Mouse (Mus musculus): ENCODE measurements around the gene Apc2.

The Apc2 gene

DNA sequence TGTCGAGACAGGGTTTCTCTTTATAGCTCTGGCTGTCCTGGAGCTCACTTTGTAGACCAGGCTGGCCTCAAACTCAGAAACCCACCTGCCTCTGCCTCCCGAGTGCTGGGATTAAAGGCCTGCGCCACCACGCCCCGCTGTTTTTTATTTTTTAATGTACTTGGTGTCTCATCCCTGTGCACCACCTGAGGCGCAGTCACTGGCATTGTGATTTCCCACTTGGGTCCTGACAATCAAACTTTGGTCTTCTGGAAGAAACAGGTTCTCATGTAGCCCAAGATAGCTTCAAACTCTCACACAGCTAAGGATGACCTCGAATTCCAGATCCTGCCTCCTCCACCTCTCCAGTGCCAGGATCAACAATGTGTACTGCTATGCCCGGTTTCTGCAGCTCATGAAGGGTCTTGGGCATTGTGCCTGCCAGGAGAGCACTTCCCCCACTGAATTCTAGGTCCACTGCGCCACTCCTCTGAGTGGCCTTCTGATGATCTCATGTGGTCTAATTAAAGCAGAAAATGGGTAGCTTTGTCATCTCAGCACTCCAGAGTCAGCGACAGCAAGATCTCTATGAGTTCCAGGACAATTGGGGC lies 32.9 kb upstream of the Apc2 start:
- no peak for DNase-seq (ENCODE audit: low read depth, low spot score)

DNA sequence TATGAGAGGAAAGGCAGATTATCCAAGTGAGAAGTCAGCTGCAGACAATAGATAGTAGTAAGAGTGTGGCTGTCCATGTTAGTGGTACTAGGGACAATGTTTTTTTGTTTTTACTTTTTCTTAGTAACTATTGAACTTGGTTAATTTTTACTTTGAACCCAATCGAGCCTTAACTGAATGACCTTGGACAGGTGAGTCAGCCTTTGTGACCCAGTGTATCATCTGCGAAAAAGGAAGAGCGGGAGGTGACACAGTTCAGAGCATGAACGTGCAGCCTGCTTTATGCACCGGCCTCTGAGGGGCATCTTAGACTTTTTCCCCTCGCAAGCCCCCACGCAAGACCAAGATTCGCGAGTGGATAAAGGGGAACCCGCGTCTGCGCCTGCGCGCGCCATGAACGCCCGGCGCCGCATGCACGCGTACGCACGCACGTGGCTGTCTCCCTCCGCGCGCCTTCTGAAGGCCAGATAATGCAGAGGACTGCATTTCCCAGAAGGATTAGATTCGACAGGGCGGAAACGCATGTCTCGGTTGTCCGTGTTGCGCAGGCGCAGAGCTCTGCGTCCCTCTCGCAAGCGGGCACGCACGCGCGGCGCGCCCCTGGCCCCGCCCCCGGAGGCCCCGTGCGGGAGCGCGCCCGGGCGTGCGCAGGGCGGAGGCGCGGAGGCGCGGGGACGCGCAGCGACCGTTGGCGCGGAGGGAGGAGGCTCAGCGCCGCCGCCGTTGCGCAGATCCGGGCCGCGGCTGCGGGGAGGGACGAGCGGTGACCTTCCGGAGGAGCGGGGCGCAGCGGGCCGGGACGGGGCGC lies 31.2 kb upstream of the Apc2 start:
- peak; percentile 100 for DNase-seq (ENCODE audit: low read depth, low spot score)

DNA sequence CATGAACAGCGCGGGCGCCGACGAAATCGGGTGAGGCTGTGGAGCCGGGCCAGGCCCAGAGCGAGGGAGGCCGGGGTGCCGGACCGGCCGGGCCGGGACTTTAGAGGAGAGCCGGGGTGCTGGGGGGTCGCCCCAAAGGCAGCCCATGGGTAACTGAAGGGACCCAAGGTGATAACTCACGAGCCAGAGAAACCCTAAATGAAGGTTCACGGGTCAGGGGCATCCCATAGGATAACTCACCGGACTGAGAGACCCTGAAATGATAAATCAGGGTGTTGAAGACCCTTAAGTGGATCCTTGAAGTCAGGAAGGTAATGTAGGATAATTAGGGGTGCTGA lies 30.7 kb upstream of the Apc2 start:
- DNase-seq (ENCODE audit: low read depth, low spot score): no peak

DNA sequence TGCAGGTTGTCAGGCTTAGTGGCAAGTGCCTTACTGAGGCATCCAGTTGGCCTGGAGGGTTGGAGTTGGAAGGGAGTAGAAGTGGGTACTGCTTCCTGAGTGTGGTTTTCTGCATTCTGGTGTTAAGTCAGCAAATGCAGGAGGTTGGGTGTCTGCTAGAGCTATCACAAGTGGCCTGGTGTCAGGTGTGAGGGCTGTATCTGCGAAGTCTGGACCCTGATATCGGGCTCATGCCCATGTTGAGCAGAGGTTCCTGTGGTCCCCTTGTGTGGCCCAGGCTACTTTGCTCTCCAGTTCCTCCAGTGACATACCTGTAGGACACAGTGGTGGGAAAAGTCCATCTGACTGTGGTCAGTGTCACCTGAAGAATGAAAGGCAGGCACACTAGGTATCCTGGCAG lies 25.7 kb upstream of the Apc2 start:
- no peak for DNase-seq (ENCODE audit: low read depth, low spot score)

DNA sequence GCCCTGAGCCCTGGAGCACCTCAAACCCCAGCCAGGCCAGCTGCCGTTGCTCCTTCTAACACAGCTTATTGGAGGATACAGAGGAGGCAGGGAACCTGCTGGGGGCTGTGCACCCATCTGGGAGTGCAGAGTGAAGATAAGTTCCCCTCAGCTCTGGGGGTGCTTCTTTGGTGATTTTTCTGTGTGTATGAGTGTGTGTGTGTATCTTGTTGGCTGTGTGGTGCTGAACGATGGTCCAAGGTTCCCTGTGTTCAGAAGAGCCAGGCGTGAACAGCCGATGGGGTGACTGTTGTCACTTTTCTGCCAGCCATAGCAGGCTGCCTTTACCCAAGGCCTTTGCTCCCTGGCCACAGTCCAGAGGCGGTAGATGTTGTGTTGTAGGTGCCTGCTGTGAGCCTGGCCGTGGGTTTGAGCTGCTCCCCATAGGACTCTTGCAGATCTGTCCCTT lies 25.0 kb upstream of the Apc2 start:
- DNase-seq (ENCODE audit: low read depth, low spot score): no peak

DNA sequence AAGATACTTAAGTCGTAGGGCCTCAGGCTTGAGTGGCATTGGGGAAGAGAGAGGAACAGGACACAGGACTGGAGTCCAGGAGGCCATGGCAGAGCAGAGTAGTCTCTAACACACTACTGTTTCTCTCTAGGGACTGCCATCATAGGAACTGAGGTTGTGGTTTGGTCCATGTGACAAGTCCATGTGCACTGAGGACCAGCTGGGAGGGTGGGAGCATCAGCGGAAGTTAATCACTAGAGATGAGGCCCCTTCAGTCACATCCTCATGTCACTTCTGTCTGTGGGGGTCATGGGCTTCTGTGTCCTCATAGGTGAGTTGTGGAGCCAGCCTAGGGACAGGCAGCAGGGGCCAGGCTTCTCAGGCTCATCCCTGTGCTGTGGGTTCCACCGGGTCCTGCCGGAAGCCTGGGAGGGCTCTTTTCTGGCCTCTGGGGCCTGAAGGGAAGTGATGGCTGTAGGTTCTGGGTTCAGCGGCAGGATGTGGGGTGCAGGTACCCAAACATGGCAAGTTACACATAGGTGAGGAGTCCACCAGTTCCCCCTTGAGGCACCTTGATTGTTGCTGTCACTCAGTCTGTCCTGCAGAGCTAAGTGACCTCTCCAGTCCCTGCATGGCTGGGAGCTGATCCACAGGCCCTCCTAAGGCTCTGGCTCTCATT lies 24.5 kb upstream of the Apc2 start:
- DNase-seq (ENCODE audit: low read depth, low spot score): peak; percentile 36

DNA sequence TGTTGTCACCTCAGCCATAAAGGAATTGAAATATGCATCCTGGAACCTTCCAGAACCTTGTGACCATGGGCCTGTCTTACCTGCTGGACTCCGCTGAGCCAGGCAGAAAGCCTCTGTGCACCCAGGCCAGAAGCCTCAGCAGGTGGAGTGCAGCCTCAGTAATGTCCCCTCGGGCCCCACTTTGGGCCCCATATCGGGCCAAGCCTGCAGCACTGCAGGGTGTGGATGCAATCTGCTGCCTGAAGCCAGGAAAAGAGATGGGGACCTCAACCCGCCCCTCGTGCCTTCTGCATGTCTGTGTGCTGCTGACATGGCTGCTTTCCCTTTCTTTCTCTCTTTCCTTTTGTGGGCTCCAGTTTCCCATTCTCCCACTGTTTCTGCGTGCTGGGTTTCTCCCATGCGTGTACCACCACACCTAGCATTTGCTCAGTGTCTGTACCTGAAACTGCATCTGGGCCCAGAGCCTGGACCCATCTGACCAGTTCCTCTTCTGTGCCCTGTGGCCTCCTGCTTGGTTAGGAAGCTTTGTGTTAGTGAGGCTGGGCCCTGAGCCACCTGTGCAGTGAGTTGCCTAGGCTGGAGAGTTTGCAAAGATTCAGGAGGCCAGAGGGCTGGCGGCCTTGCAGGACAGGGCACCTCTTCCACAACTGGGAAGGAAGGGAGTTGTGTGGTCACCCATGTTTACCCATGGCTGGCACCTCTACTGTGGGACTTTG lies 23.7 kb upstream of the Apc2 start:
- no peak for DNase-seq (ENCODE audit: low read depth, low spot score)

DNA sequence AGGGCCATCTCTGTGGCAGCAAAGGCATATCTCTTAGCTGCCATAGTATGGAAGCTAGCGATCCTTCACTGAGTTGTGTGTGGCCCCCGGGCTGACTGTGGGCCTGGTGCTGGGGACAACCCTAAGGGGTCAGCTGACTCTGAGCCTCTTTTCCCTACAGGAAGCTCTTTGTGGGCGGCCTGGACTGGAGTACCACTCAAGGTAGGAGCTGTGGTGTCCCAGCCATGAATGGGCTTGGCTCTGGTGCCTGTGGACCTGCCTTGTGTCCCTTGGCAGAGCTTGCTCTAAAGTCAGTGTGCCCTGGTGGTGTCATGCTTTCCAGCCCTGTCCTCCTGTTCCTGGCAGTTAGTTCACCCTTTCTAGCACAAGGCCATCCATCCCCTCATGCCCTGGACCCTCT lies 21.9 kb upstream of the Apc2 start:
- DNase-seq (ENCODE audit: low read depth, low spot score): no peak

DNA sequence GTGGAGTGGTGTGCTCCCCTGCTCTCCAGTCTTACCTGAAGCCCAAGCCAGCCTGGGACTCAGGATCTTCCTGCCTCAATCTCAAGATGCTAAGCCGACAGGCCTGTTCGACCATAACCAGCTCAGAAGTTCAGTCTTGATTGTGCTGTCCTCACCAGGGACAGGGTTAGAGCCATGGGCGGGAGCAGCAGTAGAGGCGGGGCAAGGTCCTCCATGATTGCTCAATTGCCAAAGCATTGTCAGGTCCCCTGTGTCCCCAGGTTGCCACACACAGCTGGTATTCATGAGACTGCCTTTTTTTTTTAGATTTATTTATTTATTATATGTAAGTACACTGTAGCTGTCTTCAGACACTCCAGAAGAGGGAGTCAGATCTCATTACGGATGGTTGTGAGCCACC lies 19.5 kb upstream of the Apc2 start:
- DNase-seq (ENCODE audit: low read depth, low spot score): no peak

DNA sequence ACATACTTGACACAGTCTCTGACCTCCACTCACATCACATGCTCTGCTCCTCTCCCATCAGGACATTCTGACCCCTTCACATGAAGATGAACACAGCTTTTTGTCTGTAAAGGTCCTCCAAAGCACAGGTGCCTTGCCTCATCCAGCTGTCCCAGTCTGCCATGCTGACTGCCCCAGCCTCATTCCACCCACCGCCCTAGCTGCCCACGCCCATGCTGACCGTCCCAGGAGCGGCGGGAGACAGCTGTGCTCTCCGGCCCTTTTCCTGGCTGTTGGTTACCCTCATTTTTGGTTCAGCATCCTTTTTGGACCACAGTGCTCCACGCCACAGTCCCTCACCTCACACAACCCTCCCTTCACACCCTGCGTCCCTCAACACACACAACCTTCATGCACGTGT lies 17.4 kb upstream of the Apc2 start:
- no peak for DNase-seq (ENCODE audit: low read depth, low spot score)

DNA sequence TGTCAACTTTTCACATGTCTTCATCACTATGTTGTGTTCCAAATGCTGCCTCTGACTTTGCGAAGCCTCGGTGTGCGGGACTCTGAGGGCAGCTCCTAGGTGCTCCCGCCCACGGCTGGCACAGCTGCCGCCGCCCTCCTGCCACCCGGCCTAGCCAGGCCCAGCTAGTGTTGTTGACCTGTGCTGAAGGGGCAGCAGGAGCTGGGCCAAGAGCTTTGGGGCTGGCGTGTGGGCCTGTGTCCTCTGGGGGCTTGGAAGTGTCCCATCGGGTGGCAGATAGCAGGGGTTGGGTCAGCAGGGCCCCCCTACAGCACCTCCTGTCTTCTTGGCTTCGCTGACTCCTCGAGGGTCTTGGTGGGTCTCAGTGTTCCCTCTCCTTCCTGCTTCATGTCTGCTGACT lies 16.5 kb upstream of the Apc2 start:
- DNase-seq (ENCODE audit: low read depth, low spot score): no peak

DNA sequence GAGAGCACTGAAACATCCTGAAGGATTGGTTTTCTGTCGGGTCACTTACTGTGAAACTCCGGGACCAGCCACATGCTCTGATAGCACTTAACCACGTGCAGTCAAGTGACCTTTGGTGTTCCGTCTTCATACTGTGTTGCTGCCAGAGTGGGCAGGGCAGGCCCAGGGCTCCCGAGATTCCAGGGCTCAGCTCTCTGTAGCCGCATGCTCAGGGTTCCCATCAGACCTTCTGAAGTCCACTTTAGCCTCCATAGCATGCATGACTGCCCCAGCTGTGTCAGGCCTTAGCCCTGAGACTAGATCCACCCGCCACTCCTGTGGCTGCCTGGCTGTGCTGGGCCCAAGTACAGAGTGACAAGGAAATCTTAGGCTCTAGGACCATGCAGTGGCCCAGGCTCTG lies 14.5 kb upstream of the Apc2 start:
- DNase-seq (ENCODE audit: low read depth, low spot score): no peak

DNA sequence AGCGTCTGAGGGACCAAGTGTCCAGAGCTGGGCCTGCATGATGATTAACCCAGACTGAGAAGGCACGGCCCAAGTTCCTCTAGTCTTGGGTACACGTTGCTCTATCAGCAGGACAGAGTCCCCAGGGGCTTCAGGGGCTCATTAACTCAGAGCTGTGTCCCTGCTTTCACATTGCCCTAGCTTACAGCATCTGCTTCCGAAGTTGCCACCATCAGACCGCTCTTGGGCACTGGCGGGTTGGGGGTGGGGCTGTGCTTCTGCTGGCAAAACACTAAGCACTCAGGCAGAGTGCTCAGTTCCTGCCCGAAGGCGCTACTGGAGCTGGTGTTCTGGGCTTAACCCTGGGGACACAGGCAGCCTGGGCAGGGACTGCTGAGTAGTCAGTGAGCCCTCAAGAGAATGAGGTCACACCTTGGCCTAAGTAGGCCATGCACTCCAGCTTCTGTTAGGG lies 13.8 kb upstream of the Apc2 start:
- DNase-seq (ENCODE audit: low read depth, low spot score): no peak

DNA sequence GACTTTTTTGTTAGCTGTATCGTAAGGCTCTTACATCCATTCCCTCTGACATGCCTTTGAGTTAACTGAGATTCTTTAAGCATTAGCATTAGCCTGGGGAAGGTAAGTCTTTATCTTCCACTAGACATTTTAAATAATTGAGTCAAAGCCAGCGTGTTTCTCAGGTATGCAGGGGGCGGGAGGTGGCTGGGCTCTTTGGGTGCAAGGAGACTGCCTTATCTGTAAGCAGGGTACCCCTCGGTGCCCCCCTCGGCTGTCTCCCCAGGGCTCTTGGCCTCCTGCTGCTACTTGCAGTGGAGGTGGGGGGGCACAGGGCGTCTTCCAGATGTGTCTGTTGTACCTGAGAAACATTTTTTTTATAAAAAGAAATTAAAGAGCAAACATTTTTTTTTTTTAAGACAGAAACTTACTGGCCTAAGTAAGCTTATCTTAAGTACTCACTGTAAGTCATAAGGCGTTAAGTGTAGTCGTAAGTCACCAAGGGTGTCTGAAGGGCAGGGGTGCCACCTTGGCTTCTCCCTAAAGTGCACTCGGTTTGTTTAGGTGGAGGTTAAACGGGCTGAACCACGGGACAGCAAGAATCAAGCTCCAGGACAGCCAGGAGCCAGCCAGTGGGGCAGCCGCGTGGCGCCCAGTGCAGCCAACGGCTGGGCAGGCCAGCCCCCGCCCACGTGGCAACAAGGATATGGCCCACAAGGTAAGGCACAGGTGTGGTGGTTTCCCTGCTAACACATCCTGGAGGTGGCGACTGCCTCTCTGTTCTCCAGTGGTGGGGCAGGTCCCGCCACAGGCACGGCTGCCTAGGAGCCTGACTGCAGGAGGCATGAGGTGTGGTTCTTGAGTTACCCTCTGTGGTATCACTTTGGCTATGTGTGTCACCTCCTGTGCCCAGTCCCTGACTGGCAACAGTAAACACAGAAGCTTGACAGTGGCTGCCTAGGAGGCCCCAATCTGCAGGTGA lies 13.0 kb upstream of the Apc2 start:
- no peak for DNase-seq (ENCODE audit: low read depth, low spot score)

DNA sequence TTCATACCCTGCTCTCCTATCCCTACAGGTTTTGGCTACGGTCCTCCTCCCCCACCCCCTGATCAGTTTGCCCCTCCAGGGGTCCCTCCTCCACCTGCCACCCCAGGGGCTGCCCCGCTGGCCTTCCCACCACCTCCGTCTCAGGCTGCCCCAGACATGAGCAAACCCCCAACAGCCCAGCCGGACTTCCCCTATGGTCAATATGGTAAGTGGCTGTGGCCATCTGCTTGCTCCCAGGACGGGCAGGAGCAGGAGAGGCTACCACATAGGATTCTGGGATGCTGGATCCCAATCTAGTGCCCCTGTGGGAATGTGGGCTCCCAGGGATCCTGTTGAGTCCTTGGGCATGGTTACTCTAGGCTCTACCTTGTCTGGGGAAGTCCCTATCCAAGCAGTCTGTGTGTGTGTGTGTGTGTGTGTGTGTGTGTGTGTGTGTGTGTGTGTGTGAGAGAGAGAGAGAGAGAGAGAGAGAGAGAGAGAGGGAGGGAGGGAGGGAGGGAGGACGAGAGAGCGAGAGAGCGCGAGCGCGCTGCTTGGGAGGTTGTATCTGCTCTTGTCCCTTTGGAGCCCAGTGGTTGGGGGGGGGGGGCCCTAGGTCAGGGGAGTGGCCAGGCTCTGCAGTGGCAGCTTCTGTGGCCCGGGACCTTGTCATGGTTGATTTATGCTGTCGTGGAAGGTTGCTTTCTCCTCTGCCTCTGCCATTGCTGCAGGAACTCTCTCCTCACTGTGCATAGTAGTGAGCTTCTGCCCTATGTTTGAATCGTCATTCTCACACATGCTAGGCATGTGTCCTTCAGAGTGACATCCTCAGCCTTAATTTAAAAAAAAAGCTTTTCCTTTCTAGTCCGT lies 10.3 kb upstream of the Apc2 start:
- DNase-seq (ENCODE audit: low read depth, low spot score): no peak

DNA sequence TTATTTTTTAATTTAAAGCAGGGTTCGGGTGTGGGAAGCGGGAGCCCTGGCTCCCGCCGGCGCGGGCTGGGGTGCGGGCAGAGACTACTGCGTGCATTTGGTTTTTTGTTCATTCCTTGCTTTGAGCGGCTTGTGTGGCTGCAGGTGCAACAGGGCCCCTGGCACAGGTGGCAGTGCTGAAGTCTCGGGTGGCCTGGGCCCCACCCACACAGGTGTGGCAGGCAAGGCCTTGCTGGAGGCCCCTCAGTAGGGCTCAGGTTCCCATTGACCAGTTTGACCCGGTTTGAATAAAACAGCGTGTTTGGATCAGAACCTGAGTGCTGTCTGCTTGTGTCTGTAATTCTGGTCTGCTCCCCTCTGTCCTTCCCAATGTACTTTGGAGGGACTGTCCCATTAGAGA lies 7.7 kb upstream of the Apc2 start:
- no peak for DNase-seq (ENCODE audit: low read depth, low spot score)

DNA sequence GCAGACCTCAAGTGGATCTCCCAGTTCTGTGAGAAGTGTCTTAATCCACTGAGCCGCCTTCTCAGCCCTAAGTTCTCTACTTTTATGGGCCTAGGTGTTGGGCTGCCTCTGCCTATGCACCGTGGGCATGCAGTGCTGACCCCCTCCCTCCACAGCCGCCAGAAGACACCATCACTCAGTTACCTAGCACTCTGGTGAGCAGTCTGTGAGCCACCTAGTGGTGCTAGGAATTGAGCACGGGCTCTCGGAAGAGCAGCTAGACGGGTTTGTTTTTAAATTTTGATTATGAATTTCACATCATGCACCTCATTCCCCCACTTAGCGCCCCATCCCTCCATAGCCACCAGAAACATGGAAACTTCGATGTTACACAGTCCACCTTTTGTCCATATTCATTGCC lies 7.1 kb upstream of the Apc2 start:
- DNase-seq (ENCODE audit: low read depth, low spot score): peak; percentile 30

DNA sequence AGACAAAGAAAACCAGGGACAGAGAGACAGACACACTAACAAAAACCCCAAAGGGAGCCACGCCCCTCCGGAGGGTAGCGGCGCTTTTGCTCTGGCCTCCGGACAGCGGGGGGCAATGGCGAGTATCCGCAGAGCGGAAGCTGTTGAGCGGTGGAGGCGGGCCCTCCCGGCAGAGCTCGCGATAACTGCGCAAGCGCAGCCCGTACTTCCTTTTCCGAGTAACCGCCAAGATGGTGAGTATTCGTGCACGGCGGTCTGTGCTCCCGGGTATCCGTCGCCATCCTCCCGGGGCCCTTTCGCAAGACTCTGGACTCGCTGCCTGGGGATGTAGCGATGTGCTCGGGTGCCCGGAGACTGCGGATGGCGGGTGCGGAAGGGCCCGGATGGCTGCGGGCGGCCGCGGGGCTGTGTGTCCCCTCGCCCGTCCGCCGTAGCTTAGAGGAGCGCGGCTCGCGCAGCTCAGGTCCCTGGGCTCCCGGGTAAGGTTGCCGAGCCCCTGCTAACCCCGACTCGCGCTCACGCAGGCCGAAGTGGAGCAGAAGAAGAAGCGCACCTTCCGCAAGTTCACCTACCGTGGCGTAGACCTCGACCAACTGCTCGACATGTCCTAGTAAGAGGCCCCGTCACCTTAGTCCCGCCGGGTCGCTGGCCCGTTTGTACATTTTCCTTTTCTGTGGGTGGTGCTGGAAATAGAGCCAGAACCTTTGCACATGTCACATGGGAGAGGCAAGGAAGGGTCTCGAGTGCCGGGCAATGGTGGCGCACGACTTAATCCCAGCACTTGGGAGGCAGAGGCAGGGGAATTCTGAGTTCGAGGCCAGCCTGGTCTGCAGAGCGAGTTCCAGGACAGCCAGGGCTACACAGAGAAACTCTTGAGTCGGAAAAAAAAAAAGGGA lies 3.3 kb upstream of the Apc2 start, which contains the start of gene Rps15:
Gene Rps15, plus strand, starts transcription at position 203 of the 896 bp plus-strand sequence.
- DNase-seq (ENCODE audit: low read depth, low spot score): peak; percentile 98

DNA sequence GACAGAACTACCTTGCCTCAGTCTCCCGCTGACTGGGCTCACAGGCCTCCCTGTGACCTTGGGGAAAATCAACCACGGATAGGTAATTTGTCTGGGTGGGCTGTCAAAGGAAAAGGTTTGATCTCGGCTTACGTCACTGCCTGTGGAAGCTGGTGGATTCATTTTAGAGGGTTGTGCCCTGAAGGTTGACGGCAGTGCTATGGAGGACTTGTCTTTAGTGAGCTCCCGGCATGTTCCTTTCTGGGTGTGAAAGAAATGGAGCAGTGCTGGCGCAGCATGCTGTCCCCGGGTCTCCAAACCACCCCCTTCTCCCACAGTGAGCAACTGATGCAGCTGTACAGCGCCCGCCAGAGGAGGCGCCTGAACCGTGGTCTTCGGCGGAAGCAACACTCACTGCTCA lies 2.5 kb upstream of the Apc2 start:
- peak; percentile 30 for DNase-seq (ENCODE audit: low read depth, low spot score)
